Mouse (Mus musculus): ENCODE data around the gene Trpv3. TPM values are rescaled to one million over a fixed set of nuclear protein-coding genes. Genes with fewer than 3 reads are reported as not detected.

Trpv3 gene
- polyA plus RNA-seq, 1 experiment from 2014 or later, result 0.04 TPM

Other genes with a start within 250 kb of the Trpv3 start
- 0.76 and 0.86 TPM in 2 replicates for gene Camkk1, start 248.4 kb upstream of the Trpv3 start, polyA plus RNA-seq (2015; fragmentation: Nextera tagmentation; extraction: Ambion mirVana)
- 4.2 and 4.3 TPM in 2 replicates for gene Ncbp3, start 219.6 kb upstream of the Trpv3 start, polyA plus RNA-seq (2015; fragmentation: Nextera tagmentation; extraction: Ambion mirVana)
- 0.26 and 0.34 TPM in 2 replicates for gene Itgae, start 176.8 kb upstream of the Trpv3 start, polyA plus RNA-seq (2015; fragmentation: Nextera tagmentation; extraction: Ambion mirVana)
- gene Haspin, start 129.1 kb upstream of the Trpv3 start, polyA plus RNA-seq (2015; fragmentation: Nextera tagmentation; extraction: Ambion mirVana), result 10.6 and 11.1 TPM in 2 replicates
- 0.11 and 0.22 TPM in 2 replicates for gene P2rx5, start 107.0 kb upstream of the Trpv3 start, polyA plus RNA-seq (2015; fragmentation: Nextera tagmentation; extraction: Ambion mirVana)
- gene Emc6, start 90.4 kb upstream of the Trpv3 start, polyA plus RNA-seq (2015; fragmentation: Nextera tagmentation; extraction: Ambion mirVana), result 69.5 and 72.1 TPM in 2 replicates
- 33.6 and 33.8 TPM in 2 replicates for gene Tax1bp3, start 90.3 kb upstream of the Trpv3 start, polyA plus RNA-seq (2015; fragmentation: Nextera tagmentation; extraction: Ambion mirVana)
- 8.0 and 8.6 TPM in 2 replicates for gene Ctns, start 68.3 kb upstream of the Trpv3 start, polyA plus RNA-seq (2015; fragmentation: Nextera tagmentation; extraction: Ambion mirVana)
- gene Shpk, start 67.9 kb upstream of the Trpv3 start, polyA plus RNA-seq (2015; fragmentation: Nextera tagmentation; extraction: Ambion mirVana), result 3.0 and 4.4 TPM in 2 replicates
- gene Trpv1, start 33.1 kb upstream of the Trpv3 start, polyA plus RNA-seq (2015; fragmentation: Nextera tagmentation; extraction: Ambion mirVana), result 0.48 and 0.65 TPM in 2 replicates
- gene Aspa, start 62.2 kb downstream of the Trpv3 start, polyA plus RNA-seq (2015; fragmentation: Nextera tagmentation; extraction: Ambion mirVana), result 3.0 and 4.0 TPM in 2 replicates
- gene Gm49340, start 62.4 kb downstream of the Trpv3 start, polyA plus RNA-seq (2015; fragmentation: Nextera tagmentation; extraction: Ambion mirVana), result not detected in 2 replicates
- 3.2 and 3.3 TPM in 2 replicates for gene Spata22, start 62.4 kb downstream of the Trpv3 start, polyA plus RNA-seq (2015; fragmentation: Nextera tagmentation; extraction: Ambion mirVana)
- gene Olfr20, start 83.4 kb downstream of the Trpv3 start, polyA plus RNA-seq (2015; fragmentation: Nextera tagmentation; extraction: Ambion mirVana), result 0.08 and 0.22 TPM in 2 replicates
- not detected in 2 replicates for gene Olfr376, start 103.9 kb downstream of the Trpv3 start, polyA plus RNA-seq (2015; fragmentation: Nextera tagmentation; extraction: Ambion mirVana)
- not detected in 2 replicates for gene Olfr1, start 132.2 kb downstream of the Trpv3 start, polyA plus RNA-seq (2015; fragmentation: Nextera tagmentation; extraction: Ambion mirVana)
- not detected in 2 replicates for gene Olfr378, start 161.1 kb downstream of the Trpv3 start, polyA plus RNA-seq (2015; fragmentation: Nextera tagmentation; extraction: Ambion mirVana)
- gene Olfr380, start 190.1 kb downstream of the Trpv3 start, polyA plus RNA-seq (2015; fragmentation: Nextera tagmentation; extraction: Ambion mirVana), result not detected in 2 replicates
- gene Olfr381, start 224.2 kb downstream of the Trpv3 start, polyA plus RNA-seq (2015; fragmentation: Nextera tagmentation; extraction: Ambion mirVana), result not detected in 2 replicates
- gene Olfr382, start 249.8 kb downstream of the Trpv3 start, polyA plus RNA-seq (2015; fragmentation: Nextera tagmentation; extraction: Ambion mirVana), result not detected in 2 replicates

All from liver, embryonic 16.5 days (tissue).